Mouse (Mus musculus) forebrain, embryonic 13.5 days (tissue): ENCODE results near the gene Parva. TPM values are rescaled to one million over a fixed set of nuclear protein-coding genes. Genes with fewer than 3 reads are reported as not detected.
A peak's percentile ranks its signal among the peaks of the same experiment; 100 is the strongest.

Source experiments
- ATAC-seq: fragments of 200-750 bp; cut with Nextera tagmentation; 2 replicates; pipeline ENCODE4 v1.8.0; 2017
- H3K27ac ChIP-seq: fragments of 300-500 bp; sonication (generic); 2 replicates; pipeline ENCODE4 v1.5.1; 2015; ENCODE audit warnings: inconsistent platforms, mild to moderate bottlenecking, moderate library complexity
- H3K27me3 ChIP-seq: fragments of 300-500 bp; sonication (generic); 2 replicates; pipeline ENCODE4 v1.6.1; 2015; ENCODE audit warnings: mild to moderate bottlenecking, inconsistent platforms
- H3K36me3 ChIP-seq: fragments of 300-500 bp; sonication (generic); 2 replicates; pipeline ENCODE4 v1.6.1; 2015; ENCODE audit warnings: mild to moderate bottlenecking, inconsistent platforms; ENCODE audit not compliant: poor library complexity, severe bottlenecking
- H3K4me1 ChIP-seq: fragments of 300-500 bp; sonication (generic); 2 replicates; pipeline ENCODE4 v1.6.1; 2015; ENCODE audit warnings: inconsistent platforms
- H3K4me2 ChIP-seq: fragments of 300-500 bp; sonication (generic); 2 replicates; pipeline ENCODE4 v1.6.1; 2015; ENCODE audit warnings: inconsistent platforms, mild to moderate bottlenecking, moderate library complexity
- H3K4me3 ChIP-seq: fragments of 300-500 bp; sonication (generic); 2 replicates; pipeline ENCODE4 v1.5.1; 2015; ENCODE audit warnings: mild to moderate bottlenecking, inconsistent platforms
- H3K9ac ChIP-seq: fragments of 300-500 bp; sonication (generic); 2 replicates; pipeline ENCODE4 v1.6.1; 2015; ENCODE audit warnings: mild to moderate bottlenecking, inconsistent platforms
- H3K9me3 ChIP-seq: fragments of 300-500 bp; sonication (generic); replicated peaks from 2 replicates; pipeline ENCODE4 v1.6.1; 2016; ENCODE audit warnings: inconsistent platforms
- WGBS: fragments of 180-500 bp; shearing (Covaris S2); methylation state at CpG from one replicate; pipeline ENCODE4 v1.1.7; 2015; 5-methylcytosine and 5-hydroxymethylcytosine counted together
- polyA plus RNA-seq: library from polyadenylated mRNA; unstranded; fragments of >200 nt; fragmentation: Nextera tagmentation; extraction: Ambion mirVana; gene quantifications from 2 replicates; pipeline ENCODE4 v1.2.1, GENCODE M21; 2015

Gene Parva
- polyA plus RNA-seq, 1 experiment from 2014 or later, result 27.6 TPM

DNA sequence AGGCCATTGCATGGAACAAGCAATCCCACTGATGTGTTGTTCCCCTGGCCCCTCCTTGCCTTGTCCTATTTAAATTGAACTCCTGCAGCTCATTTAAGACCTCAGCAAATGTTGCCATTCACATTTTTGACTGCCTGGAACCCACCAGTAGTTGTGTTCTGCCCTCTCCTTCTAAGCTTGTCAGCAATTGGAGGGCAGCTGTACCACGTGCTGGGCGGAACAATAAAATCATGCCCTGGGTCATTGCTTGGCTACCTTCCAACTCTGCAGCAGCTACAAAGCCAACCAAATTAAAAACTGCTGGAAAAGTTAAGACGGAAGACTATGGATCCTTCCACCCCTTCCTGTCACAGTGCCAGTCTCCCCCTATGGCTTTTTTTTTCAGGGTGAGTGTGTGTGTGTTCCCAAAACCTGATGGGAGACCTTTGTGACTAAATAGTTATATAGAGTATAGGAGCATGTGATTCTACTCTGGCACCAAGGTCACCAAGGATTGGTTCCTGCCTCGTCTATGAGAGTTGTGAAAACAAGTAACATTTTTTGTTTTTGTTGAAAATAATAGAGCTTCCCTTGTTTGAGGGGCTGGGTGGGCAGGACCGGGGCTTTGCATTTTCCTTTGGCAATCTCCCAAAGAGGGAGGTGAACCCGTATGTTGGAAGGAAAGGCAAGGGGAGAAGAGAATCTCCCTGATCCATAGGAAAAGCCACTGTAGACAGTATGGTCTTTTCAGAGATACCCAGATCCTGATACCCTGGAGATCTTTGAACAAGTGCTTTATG lies 101.5 kb downstream of the Parva start:
- WGBS, result 30% methylated on average over 6 of the region's 6 CpGs
- Histone ChIP-seq H3K27ac (no peak overlapping the region), H3K4me2 (no peak overlapping the region), H3K36me3 (no peaks in the 10 kb centered on the region), H3K27me3 (peaks cover 7% of the 10 kb centered on the region; the same call in 1 of the 2 replicates), H3K9ac (no peak overlapping the region), H3K4me1 (peaks cover 19% of the 10 kb centered on the region), H3K4me3 (no peak overlapping the region), H3K9me3 (no peaks in the 10 kb centered on the region)
- 0 out of 2 replicates have a peak, but pooled peaks have one; percentile 45 for ATAC-seq

DNA sequence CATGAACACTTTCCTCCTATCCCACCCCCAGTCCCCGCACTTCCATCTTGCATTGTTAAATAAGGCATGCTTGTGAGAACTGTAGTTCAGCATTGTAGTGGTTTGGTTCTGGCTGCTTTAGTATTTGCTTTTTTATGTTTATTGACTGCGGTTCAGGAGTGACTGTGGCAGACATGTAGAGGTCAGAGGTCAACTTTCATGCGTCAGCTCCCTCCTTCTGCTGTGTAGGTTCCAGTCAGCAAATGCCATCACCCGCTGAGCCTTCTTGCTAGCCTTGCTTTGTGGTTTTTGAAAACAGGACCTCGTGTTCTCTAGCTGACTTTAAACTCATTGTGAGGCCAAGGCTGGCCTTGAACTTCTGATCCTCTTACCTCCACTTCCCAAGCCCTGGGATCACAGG lies 103.6 kb downstream of the Parva start:
- WGBS, result 76% methylated on average over 5 of the region's 5 CpGs
- Histone ChIP-seq H3K27me3 (peaks cover 7% of the 10 kb centered on the region; the same call in 1 of the 2 replicates), H3K27ac (no peak overlapping the region), H3K9me3 (no peaks in the 10 kb centered on the region), H3K9ac (no peak overlapping the region), H3K4me1 (peaks cover 28% of the 10 kb centered on the region), H3K4me2 (no peak overlapping the region), H3K36me3 (no peaks in the 10 kb centered on the region), H3K4me3 (no peak overlapping the region)
- ATAC-seq, result no peak

DNA sequence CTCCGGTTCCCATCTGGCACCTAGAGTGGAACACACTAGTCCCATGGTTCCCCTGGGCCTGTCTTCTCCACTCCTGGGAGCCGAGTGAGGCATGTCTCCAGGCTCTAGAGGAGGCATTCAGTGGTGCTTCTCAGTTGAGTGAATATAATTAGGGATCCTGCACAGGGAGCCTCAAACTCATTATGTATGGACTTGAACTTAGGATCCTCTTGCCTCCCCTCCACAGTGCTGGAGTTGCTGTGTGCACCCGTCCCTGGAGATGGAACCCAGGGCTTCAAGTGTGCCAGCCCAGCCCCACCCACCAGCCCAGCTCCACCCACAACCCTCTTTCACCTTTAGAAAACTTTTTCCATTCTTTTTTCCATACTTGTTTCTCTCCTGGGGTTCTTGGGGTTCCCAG lies 106.8 kb downstream of the Parva start:
- no peaks in the 10 kb centered on the region for H3K36me3 ChIP-seq
- H3K4me3 ChIP-seq, result no peak overlapping the region
- peaks cover 10% of the 10 kb centered on the region; the same call in 1 of the 2 replicates for H3K27me3 ChIP-seq
- peaks cover 13% of the 10 kb centered on the region for H3K4me1 ChIP-seq
- H3K9me3 ChIP-seq, result no peaks in the 10 kb centered on the region
- ATAC-seq, result no peak
- H3K4me2 ChIP-seq, result no peak overlapping the region
- WGBS, result 75% methylated on average over 3 of the region's 3 CpGs
- H3K9ac ChIP-seq, result no peak overlapping the region
- no peak overlapping the region for H3K27ac ChIP-seq

DNA sequence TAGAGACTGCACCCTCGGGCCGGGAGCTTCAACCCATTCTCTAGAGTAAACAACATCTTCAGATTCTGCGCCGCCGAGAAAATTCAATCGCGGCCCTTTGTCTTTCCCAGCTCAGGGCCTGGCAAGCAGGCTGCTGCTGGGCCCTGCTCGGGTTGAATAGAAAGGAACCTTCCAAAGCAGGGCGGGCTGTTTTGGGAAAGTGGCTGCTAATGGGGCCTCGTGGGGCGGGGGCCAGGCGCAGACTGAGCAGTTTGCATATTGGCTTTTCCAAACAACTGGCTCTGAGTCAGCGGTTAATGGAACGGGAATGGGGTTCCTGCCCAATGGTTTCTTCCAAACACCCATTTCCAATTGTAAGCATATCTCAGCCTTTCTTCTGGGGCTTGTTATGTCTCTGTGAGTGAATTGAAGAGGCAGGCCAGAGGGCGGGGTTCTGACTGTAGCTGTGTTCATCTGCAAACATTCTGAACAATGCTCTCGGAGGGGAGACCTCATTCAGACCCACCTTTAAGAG lies 108.2 kb downstream of the Parva start:
- no peak overlapping the region for H3K4me3 ChIP-seq
- no peaks in the 10 kb centered on the region for H3K36me3 ChIP-seq
- peaks cover 11% of the 10 kb centered on the region for H3K4me1 ChIP-seq
- peak overlapping the region; percentile 72 for H3K27ac ChIP-seq
- no peaks in the 10 kb centered on the region for H3K9me3 ChIP-seq
- 2% methylated on average over 16 of the region's 16 CpGs for WGBS
- H3K4me2 ChIP-seq, result peak overlapping the region; percentile 39
- H3K27me3 ChIP-seq, result peaks cover 10% of the 10 kb centered on the region; the same call in 1 of the 2 replicates
- peak; percentile 96 for ATAC-seq
- 0 out of 2 replicates have a peak overlapping the region, but pooled peaks have one; percentile 7 for H3K9ac ChIP-seq

DNA sequence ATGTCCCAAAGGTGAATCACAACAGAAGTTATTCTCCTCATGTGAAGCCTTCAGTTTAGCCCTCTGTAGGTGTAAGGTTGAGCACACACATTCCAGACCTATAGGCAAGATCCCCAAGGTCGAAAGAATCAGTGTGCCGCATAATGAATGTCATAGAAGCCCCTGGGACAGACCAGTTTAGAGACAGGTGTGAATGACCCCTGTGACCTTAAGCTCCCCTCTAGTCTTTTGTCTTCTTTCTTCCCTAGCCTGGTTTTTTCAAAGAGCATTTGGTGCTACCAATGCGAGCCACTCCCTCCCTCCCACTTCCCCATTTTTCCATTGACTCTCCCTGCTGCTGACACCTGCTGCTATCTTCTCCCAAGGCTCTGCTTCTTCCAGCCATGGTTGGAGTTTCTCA lies 121.8 kb downstream of the Parva start:
- no peak overlapping the region for H3K27ac ChIP-seq
- no peaks in the 10 kb centered on the region for H3K9me3 ChIP-seq
- no peaks in the 10 kb centered on the region for H3K27me3 ChIP-seq
- H3K4me2 ChIP-seq, result no peak overlapping the region
- H3K36me3 ChIP-seq, result 0 out of 2 replicates have a peak, but pooled peaks cover 13% of the 10 kb centered on the region
- no peaks in the 10 kb centered on the region for H3K4me1 ChIP-seq
- ATAC-seq, result no peak
- no peak overlapping the region for H3K9ac ChIP-seq
- H3K4me3 ChIP-seq, result no peak overlapping the region
- 87% methylated on average over 3 of the region's 3 CpGs for WGBS

DNA sequence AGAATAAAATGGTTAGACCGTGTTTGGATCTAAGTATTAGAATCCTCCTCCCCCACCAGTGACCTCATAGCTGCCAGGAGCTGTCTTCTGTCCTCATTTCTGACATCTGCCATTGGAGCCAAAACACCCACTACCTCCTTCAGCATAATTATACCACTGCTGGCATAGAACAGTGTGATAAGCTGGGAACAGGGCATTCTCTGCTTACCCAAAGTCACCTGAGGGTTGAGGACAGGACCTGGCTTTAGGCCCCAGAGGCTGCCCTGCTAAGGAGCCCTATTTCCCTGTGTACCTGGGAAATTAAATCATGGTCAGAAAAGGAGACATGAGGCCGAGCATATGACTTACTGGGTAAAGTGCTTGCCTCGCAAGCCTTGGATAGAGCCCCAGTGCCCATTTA lies 134.2 kb downstream of the Parva start:
- H3K4me2 ChIP-seq, result no peak overlapping the region
- no peak overlapping the region for H3K4me3 ChIP-seq
- ATAC-seq, result no peak
- no peak overlapping the region for H3K27ac ChIP-seq
- H3K27me3 ChIP-seq, result no peaks in the 10 kb centered on the region
- WGBS, result 88% methylated on average over 3 of the region's 3 CpGs
- no peak overlapping the region for H3K9ac ChIP-seq
- H3K36me3 ChIP-seq, result peaks cover 7% of the 10 kb centered on the region
- no peaks in the 10 kb centered on the region for H3K9me3 ChIP-seq
- H3K4me1 ChIP-seq, result no peaks in the 10 kb centered on the region

DNA sequence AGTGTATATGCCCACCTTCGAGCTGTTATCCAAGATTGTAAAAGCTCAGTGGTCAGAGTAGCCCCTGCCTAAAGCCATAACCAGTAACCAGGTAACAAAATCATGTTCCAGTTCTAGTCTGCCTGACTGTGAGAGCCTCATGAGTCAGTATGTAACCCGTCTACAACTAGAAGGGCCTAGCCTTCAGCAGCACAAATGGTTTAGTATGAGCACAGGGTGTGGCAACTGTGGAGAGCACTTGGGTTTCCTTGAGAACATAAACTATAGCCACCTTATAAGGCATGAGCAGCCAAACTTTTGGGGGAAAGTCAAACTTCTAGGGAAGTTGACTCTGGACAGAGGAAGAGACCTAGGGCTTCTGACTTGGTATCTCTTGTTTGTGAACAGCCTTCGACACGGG lies 139.7 kb downstream of the Parva start:
- Histone ChIP-seq H3K27me3 (no peaks in the 10 kb centered on the region), H3K4me2 (no peak overlapping the region), H3K9ac (no peak overlapping the region), H3K36me3 (peaks cover 4% of the 10 kb centered on the region; the same call in 1 of the 2 replicates), H3K27ac (no peak overlapping the region), H3K4me3 (no peak overlapping the region), H3K4me1 (peaks cover 11% of the 10 kb centered on the region; the same call in 1 of the 2 replicates), H3K9me3 (no peaks in the 10 kb centered on the region)
- no peak for ATAC-seq
- 90% methylated on average over 4 of the region's 4 CpGs for WGBS

DNA sequence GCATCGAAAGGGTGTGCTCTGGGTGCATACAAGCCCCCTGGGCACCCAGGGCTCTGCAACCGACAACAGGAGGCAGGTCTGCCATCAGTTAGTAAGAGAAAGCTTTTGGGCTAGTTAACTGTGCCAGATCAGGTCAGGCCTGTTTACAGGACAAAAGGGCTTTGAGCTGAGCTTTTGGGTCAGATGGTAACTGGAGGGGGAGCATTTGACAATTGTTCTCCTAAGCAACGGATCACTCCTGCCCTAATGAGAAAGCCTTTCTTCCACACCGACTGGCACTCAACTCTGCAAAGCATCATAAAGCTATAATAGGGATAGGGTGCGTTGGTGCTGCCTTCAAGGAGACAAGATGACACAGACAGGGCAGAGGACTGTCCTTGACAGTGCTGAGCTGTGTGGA lies 141.7 kb downstream of the Parva start:
- Histone ChIP-seq H3K4me1 (peaks cover 11% of the 10 kb centered on the region; the same call in 1 of the 2 replicates), H3K9me3 (no peaks in the 10 kb centered on the region), H3K9ac (no peak overlapping the region), H3K36me3 (peaks cover 4% of the 10 kb centered on the region), H3K27me3 (no peaks in the 10 kb centered on the region), H3K27ac (no peak overlapping the region), H3K4me2 (no peak overlapping the region), H3K4me3 (no peak overlapping the region)
- ATAC-seq, result no peak
- WGBS, result 20% methylated on average over 5 of the region's 5 CpGs

DNA sequence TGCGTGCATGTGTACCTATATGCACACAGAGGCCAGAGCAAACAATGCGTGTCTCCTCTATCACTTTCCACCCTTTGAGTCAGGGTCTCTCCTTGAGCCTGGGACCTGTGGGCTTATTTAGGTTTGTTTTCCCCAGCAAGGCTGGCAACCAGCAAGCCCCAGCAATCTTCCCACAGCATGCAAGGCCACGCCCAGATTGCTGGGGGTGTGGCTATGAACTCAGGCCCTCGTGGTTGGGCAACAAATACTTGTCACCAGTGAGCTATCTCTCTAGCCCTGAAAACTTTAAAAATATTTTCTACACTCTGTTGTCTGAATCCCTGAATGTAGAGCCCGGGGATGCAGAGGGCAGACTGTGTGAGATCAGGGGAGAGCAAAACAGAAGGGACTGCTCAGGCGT lies 154.3 kb downstream of the Parva start:
- ATAC-seq, result no peak
- H3K27me3 ChIP-seq, result no peaks in the 10 kb centered on the region
- H3K4me1 ChIP-seq, result no peaks in the 10 kb centered on the region
- 0 out of 2 replicates have a peak, but pooled peaks cover 4% of the 10 kb centered on the region for H3K9me3 ChIP-seq
- no peak overlapping the region for H3K4me2 ChIP-seq
- WGBS, result 86% methylated on average over 6 of the region's 6 CpGs
- H3K27ac ChIP-seq, result no peak overlapping the region
- H3K9ac ChIP-seq, result no peak overlapping the region
- H3K4me3 ChIP-seq, result no peak overlapping the region
- H3K36me3 ChIP-seq, result peaks cover 3% of the 10 kb centered on the region; the same call in 1 of the 2 replicates

DNA sequence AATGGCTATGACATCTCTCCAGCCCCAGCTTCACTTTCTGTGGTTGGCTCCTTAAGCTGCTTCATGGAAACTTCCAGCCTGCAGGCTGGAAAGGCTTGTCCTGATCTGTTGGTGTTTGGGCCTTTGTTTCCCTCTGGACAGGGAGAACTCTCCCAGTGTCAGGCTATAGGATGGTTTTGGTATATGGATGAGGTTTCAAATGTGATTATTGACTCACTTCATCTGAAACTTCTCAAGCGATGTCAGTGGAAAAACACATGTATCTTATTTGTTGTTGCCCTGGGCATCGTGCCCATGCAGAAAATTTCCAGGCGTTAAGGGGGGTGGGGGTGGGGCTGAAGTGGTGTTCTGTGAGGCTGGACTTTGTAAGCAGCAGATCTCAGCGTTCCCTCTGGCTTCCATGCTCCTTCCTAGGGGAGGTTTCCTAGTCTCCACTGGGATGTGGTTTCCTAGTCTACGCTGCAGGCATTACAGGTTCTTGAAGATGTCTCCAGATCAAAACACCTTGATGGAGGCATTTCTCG lies 155.6 kb downstream of the Parva start:
- Histone ChIP-seq H3K4me1 (no peaks in the 10 kb centered on the region), H3K4me2 (no peak overlapping the region), H3K9me3 (0 out of 2 replicates have a peak, but pooled peaks cover 4% of the 10 kb centered on the region), H3K27me3 (no peaks in the 10 kb centered on the region), H3K4me3 (no peak overlapping the region), H3K36me3 (peaks cover 3% of the 10 kb centered on the region; the same call in 1 of the 2 replicates), H3K9ac (no peak overlapping the region), H3K27ac (no peak overlapping the region)
- 76% methylated on average over 6 of the region's 6 CpGs for WGBS
- ATAC-seq, result no peak

DNA sequence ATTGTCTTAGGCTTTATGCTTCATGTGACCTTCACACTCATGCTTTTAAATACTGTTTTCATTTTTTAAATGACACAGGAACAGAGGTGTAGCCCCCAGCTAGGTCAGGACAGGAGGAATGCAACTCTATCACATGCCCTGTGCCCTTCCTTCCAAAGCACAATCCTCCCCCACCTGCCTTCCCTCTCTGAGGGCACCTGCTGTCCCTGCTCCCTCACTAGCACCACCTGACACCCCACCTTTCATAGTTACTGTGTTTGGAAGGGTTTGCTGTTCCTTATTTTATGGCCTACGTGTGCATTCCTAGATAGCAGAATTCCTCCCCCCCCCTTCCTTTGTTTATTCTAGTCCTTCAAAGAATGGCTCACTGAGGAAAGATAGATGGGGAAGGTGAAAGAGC lies 160.1 kb downstream of the Parva start:
- H3K36me3 ChIP-seq, result peaks cover 3% of the 10 kb centered on the region; the same call in 1 of the 2 replicates
- no peaks in the 10 kb centered on the region for H3K27me3 ChIP-seq
- H3K4me1 ChIP-seq, result peaks cover 13% of the 10 kb centered on the region
- no peak overlapping the region for H3K27ac ChIP-seq
- no peak overlapping the region for H3K4me3 ChIP-seq
- H3K4me2 ChIP-seq, result no peak overlapping the region
- no peak for ATAC-seq
- 79% methylated on average over 1 of the region's 1 CpGs for WGBS
- H3K9ac ChIP-seq, result no peak overlapping the region
- H3K9me3 ChIP-seq, result 0 out of 2 replicates have a peak, but pooled peaks cover 4% of the 10 kb centered on the region

DNA sequence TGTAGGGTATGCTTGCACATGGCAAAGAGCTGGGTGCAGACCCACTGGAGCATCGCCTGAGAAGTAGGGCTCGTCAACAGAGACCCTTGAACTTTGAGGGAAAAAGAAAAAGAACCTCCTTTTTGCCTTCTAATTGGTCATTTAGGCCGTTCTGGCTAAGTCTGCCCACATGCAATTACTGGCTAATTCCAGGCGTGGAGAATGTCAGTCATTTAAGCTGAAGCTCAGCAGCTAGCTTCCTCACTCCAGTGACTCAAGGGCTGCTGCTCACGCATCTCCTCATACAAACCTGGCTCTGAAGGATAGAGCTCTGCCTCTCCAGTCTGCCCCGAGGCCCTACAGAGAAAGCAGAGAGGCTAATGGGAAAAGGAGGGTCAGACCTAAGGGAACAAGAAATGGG lies 162.2 kb downstream of the Parva start:
- WGBS, result 21% methylated on average over 6 of the region's 6 CpGs
- no peak overlapping the region for H3K27ac ChIP-seq
- H3K9ac ChIP-seq, result no peak overlapping the region
- H3K4me1 ChIP-seq, result peaks cover 13% of the 10 kb centered on the region
- no peak overlapping the region for H3K4me3 ChIP-seq
- no peaks in the 10 kb centered on the region for H3K27me3 ChIP-seq
- peak; percentile 30; the same call in 1 of the 2 replicates for ATAC-seq
- no peak overlapping the region for H3K4me2 ChIP-seq
- peaks cover 3% of the 10 kb centered on the region; the same call in 1 of the 2 replicates for H3K36me3 ChIP-seq
- 0 out of 2 replicates have a peak, but pooled peaks cover 4% of the 10 kb centered on the region for H3K9me3 ChIP-seq
